Mouse (Mus musculus) frontal cortex, postnatal 25 days (tissue): ENCODE results near the gene Ppia.
"Not testable (repeated sequence)": the region's sequence is repeated elsewhere in the genome, so short reads cannot be mapped to it uniquely, and the experiment has no call there.

Experiments used
- DNase-seq, 2 experiments: peaks; one replicate each; pipeline ENCODE4 v3.0.0; 2022; ENCODE audit warnings: low spot score in 2 of 2

The Ppia gene

GRCm38 (mm10) chr11:6404699-6405566, 10.3 kb upstream of the Ppia start:
- DNase-seq = no peak

DNA sequence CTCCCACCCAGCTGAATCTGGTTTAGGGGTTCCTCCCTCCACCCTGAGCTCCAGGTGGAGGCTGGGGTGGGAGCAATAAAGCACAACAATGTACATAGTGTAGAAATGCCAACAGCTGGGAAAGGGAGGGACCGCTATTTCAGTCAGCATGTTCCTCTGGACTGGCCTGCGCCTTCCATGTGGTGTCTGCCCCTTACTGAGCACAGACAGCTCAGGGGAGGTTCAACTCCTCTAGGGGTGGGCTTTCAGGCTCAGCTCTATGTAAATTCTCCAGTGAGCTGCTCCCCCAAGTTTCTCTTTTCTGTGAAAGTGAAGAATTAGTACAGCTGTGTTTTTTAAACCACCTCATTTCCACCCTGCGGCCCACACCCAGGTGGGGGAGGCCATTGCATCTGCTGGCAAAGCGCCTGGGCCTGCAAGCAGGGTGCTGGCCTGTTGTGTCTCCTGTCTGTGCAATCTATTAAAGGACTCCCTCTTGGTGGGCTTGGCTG, 9.6 kb upstream of the Ppia start:
- DNase-seq = no peak

- DNase-seq = no peak
Measured at GRCm38 (mm10) chr11:6406251-6407161, 8.7 kb upstream of the Ppia start.

DNA sequence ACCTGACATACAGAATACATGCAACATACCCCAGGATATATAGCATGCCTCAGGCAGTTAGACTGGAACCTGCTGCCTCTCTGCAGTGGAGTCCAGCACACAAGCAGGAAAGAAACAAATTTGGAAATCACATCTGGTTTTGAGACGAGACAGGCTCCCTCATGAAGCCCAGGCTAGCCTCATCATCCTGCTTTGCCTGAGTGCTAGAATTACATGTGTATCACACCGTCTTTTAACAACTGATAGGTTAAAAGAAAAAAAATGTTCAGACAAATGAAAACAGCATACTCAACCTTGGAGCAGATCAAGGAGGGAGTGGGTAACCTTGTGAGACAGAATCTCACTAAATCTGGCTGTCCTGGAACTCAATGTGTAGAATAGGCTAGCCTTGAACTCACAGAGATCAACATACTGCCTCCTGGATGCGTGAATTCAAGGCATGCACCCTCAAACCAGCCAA, 8.1 kb upstream of the Ppia start:
- no peak for DNase-seq

- DNase-seq = no peak
Measured at GRCm38 (mm10) chr11:6410050-6410602, 5.1 kb upstream of the Ppia start.

- DNase-seq = not testable (repeated sequence)
Measured at GRCm38 (mm10) chr11:6410755-6411154, 4.5 kb upstream of the Ppia start.

GRCm38 (mm10) chr11:6411684-6412083, 3.6 kb upstream of the Ppia start:
- peak; percentile 81 for DNase-seq

DNA sequence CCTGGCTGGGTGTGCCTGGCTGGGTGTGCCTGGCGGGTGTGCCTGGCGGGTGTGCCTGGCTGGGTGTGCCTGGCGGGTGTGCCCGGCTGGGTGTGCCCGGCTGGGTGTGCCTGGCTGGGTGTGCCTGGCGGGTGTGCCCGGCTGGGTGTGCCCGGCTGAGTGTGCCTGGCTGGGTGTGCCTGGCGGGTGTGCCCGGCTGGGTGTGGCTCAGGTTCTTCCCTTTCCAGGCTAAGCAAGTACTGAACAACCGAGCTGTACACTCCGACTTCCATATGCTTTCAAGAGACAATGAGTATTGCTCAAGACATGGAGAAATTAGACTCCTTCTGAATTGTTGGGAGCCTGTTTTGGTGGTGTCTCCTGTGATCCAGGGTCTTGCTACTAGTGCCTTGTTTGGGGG, 2.0 kb upstream of the Ppia start:
- DNase-seq = no peak

DNA sequence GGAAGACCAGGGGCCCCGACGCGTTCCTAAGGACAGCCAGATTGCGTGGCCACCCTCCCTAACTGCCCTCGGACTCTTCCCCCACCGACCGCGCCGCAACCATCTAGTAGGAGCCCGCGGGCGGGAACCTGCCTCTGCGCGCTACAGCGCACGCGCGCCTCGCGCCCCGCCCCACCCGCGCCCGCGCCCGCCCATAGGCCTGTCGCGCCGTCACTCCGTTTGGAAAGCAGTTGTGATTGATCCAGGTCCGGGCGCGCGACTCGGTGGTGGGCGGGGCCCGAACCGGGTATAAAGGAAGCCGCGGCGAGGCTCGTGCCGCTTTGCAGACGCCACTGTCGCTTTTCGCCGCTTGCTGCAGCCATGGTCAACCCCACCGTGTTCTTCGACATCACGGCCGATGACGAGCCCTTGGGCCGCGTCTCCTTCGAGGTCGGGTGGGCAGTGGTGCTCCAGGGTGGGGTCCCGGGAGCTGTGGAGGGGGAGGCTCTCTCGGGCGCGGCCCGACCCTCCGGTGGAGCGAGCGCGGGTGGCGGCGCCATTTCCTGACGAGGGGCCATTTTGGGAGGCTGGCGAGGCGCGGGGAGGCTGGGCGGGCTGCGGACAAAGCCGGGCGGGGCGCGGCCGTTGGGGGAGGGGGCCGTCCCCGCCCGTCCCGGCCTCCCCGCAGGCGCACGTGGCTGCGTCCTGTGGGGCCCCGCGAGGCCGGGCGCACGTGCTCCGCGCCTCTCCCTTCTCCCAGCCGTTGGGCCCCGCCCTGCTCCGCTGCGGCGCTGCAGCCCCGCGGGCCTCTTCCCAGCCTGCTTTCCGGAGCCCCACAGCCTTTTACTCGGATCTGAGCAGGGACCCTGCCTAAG, 535 bp downstream of the Ppia start:
- peak; percentile 99 to 100 for DNase-seq

DNA sequence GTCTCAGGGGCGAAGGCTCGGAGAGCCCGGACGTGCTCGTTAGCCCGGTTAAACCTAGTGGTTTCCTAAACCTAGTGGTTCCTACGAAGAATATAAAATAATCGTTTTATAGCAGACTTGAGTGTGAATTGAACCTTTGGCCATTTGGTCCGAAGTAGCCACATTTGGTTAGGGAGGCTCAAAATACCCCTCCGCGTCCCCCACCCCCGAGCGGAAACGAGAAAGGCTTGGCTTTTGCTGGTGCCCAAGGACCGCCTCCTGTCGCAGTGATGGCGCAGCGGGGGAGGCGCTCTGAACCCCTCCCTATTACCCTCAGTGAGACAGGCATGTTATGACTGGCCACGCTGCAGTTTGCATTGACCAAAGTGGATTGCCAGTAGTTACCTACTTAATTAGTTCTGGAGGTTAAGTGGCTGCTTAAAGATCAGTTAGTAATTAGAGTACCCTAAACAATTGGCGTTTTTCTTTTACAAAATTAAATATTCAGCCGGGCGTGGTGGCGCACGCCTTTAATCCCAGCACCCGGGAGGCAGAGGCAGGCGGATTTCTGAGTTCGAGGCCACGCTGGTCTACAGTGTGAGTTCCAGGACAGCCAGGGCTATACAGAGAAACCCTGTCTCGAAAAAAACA, 1.3 kb downstream of the Ppia start:
- peak; percentile 55 to 66 for DNase-seq

- DNase-seq = no peak
Measured at GRCm38 (mm10) chr11:6417069-6417468, 1.8 kb downstream of the Ppia start.

GRCm38 (mm10) chr11:6417490-6417889, 2.2 kb downstream of the Ppia start:
- DNase-seq = no peak

- no peak for DNase-seq
Measured at GRCm38 (mm10) chr11:6418751-6419150, 3.5 kb downstream of the Ppia start.

DNA sequence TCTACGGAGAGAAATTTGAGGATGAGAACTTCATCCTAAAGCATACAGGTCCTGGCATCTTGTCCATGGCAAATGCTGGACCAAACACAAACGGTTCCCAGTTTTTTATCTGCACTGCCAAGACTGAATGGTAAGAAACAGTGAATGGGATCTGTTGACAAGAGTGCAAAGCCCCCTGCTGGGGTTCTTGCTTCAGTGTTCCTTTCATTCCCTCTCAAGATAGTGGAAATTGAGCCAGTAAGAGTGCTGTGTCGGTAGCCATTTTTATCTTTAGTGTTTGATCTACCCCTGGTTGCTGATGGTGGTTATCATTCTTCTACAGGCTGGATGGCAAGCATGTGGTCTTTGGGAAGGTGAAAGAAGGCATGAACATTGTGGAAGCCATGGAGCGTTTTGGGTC, 3.9 kb downstream of the Ppia start:
- DNase-seq = not testable (repeated sequence)

DNA sequence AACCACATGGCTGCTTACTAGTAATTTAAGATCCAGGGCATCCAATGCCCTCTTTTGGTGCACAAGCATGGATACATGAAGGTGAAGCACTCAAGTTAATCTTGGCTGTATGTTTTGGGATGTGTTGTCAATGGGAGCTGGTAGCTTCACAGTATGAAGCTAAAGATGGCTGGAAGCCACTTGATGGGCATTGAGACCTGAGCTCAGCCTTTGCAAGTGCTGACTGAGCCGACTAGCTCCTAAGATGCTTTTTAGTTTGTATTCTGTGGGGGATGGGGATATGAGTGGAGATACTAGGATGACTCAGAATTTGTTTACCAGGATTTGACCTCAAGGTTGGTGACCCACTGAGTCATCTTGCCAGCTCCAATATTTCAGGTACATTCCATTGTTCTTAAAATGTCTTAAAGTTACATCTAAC, 5.0 kb downstream of the Ppia start:
- no peak for DNase-seq

GRCm38 (mm10) chr11:6420722-6421350, 5.6 kb downstream of the Ppia start:
- no peak for DNase-seq

- DNase-seq = no peak
Measured at GRCm38 (mm10) chr11:6430186-6430585, 14.9 kb downstream of the Ppia start.

GRCm38 (mm10) chr11:6436442-6436841, 21.2 kb downstream of the Ppia start:
- DNase-seq = no peak

GRCm38 (mm10) chr11:6437667-6438066, 22.4 kb downstream of the Ppia start:
- no peak for DNase-seq

GRCm38 (mm10) chr11:6440171-6440570, 24.9 kb downstream of the Ppia start:
- DNase-seq = no peak
